Comparison of ENCODE assay signal across 9 mouse cellular contexts in genomic region chr6:100109979-100110378, GRCm38 (mm10).
A peak's percentile ranks its signal among the peaks of the same experiment; 100 is the strongest.
DNase-seq lines count a peak whose midpoint lies in the region; ATAC-seq and TF ChIP-seq lines count a peak whose summit lies in the region.
"Had no signal": no experiment of that assay in that cellular context is flagged by ENCODE, and none has a peak within 500 bp of the region (broad histone marks: within the 10 kb centered on the region; RNA-seq: fewer than 3 reads in every experiment).

No protein-coding gene starts in this region.

- H3K4me1 ChIP-seq in heart, postnatal 0 days (ENCODE audit: control insufficient read depth, insufficient read depth), result peaks cover 41% of the 10 kb centered on the region
- peaks cover 19% of the 10 kb centered on the region for H3K4me1 ChIP-seq in liver, postnatal 0 days (ENCODE audit: insufficient read depth)

- ATAC-seq in heart, postnatal 0 days (ENCODE audit: insufficient read depth, low read depth), result peak; percentile 61
- ATAC-seq in liver, postnatal 0 days, result peak; percentile 16; the same call in 1 of the 2 replicates
- ATAC-seq: forebrain, embryonic 13.5 days had no signal

- TF ChIP-seq CTCF in heart, postnatal 0 days (IDR thresholded peaks at IDR 0.05; ENCODE audit: low read depth), result no peak
- TF ChIP-seq CTCF in liver, postnatal 0 days (IDR thresholded peaks at IDR 0.05; ENCODE audit: low read depth), result no peak

- no peaks in the 10 kb centered on the region for H3K9me3 ChIP-seq in heart, postnatal 0 days (replicated peaks; ENCODE audit: control insufficient read depth, low read length)
- no peaks in the 10 kb centered on the region for H3K9me3 ChIP-seq in liver, postnatal 0 days (ENCODE audit: low read length)
- H3K9me3 ChIP-seq: forebrain, embryonic 13.5 days; liver, embryonic 13.5 days had no signal

- H3K27ac ChIP-seq in heart, postnatal 0 days (ENCODE audit: low read depth), result no peak overlapping the region
- H3K27ac ChIP-seq in liver, postnatal 0 days (ENCODE audit: low read depth), result no peak overlapping the region
- H3K27ac ChIP-seq: forebrain, embryonic 13.5 days; liver, embryonic 13.5 days had no signal

- no peak overlapping the region for H3K4me2 ChIP-seq in heart, postnatal 0 days (ENCODE audit: low read depth, low read length)
- no peak overlapping the region for H3K4me2 ChIP-seq in liver, postnatal 0 days (ENCODE audit: low read depth, low read length)
- H3K4me2 ChIP-seq: forebrain, embryonic 13.5 days; liver, embryonic 13.5 days had no signal

- H3K4me3 ChIP-seq in heart, postnatal 0 days (ENCODE audit: low read depth, low read length), result no peak overlapping the region
- H3K4me3 ChIP-seq in liver, postnatal 0 days (ENCODE audit: low read depth, low read length), result no peak overlapping the region
- H3K4me3 ChIP-seq: forebrain, embryonic 13.5 days; liver, embryonic 13.5 days had no signal

- H3K9ac ChIP-seq in heart, postnatal 0 days (replicated peaks; ENCODE audit: low read depth, low read length), result no peak overlapping the region
- no peak overlapping the region for H3K9ac ChIP-seq in liver, postnatal 0 days (replicated peaks)
- H3K9ac ChIP-seq: forebrain, embryonic 13.5 days; liver, embryonic 13.5 days had no signal

- no peaks in the 10 kb centered on the region for H3K27me3 ChIP-seq in heart, postnatal 0 days (ENCODE audit: control insufficient read depth, insufficient read depth, low read length)
- no peaks in the 10 kb centered on the region for H3K27me3 ChIP-seq in liver, postnatal 0 days (ENCODE audit: insufficient read depth, low read length)
- H3K27me3 ChIP-seq: forebrain, embryonic 13.5 days; liver, embryonic 13.5 days had no signal

- TF ChIP-seq EP300 in heart, postnatal 0 days (IDR thresholded peaks at IDR 0.05; ENCODE audit: low read depth), result peak; percentile 76
- no peak for TF ChIP-seq EP300 in liver, postnatal 0 days (IDR thresholded peaks at IDR 0.05; ENCODE audit: low read depth)

- no peaks in the 10 kb centered on the region for H3K36me3 ChIP-seq in heart, postnatal 0 days (replicated peaks; ENCODE audit: control insufficient read depth, insufficient read depth, low read length)
- no peaks in the 10 kb centered on the region for H3K36me3 ChIP-seq in liver, postnatal 0 days (replicated peaks; ENCODE audit: insufficient read depth, low read length)
- H3K36me3 ChIP-seq: liver, embryonic 13.5 days had no signal

- WGBS in heart, postnatal 0 days, result 9% methylated on average over 7 of the region's 7 CpGs
- 28% methylated on average over 7 of the region's 7 CpGs for WGBS in liver, postnatal 0 days (ENCODE audit: insufficient replicate concordance)

- peak; percentile 23 to 46 for DNase-seq in spleen, postnatal 36 days (ENCODE audit: low spot score in 2 of 2)
- no peak for DNase-seq in spleen, postnatal 14 days (ENCODE audit: low spot score in 2 of 2)
- peak; percentile 79 for DNase-seq in heart, postnatal 0 days (ENCODE audit: low spot score)
- DNase-seq in liver, postnatal 0 days, result peak; percentile 47
- peak; percentile 55 for DNase-seq in yolk sac, embryonic 10.5 days (ENCODE audit: low spot score)
- no peak for DNase-seq in cerebellum, postnatal 25 days
- DNase-seq in cerebellum, postnatal 10 days, result no peak
- DNase-seq: liver, embryonic 13.5 days had no signal

Comparison
In these comparisons a context has a peak if more than half of its experiments do, and no peak if none do; other contexts are left out.
1. DNase-seq: peak in spleen, postnatal 36 days (2 of 2), heart, postnatal 0 days (single experiment), liver, postnatal 0 days (single experiment) and yolk sac, embryonic 10.5 days (single experiment); none in spleen, postnatal 14 days (0 of 2), cerebellum, postnatal 25 days (0 of 2) and cerebellum, postnatal 10 days (0 of 2).